Mouse (Mus musculus) heart, embryonic 16.5 days (tissue): ENCODE data around the gene Spats1. TPM values are rescaled to one million over a fixed set of nuclear protein-coding genes. Genes with fewer than 3 reads are reported as not detected.

Source experiments
- polyA plus RNA-seq: library from polyadenylated mRNA; unstranded; fragments of >200 nt; fragmentation: Nextera tagmentation; extraction: Ambion mirVana; gene quantifications from 2 replicates; pipeline ENCODE4 v1.2.1, GENCODE M21; 2015

Gene Spats1
- polyA plus RNA-seq, 1 experiment from 2014 or later, result 1.2 TPM

Other genes with a start within 250 kb of the Spats1 start
- gene Cdc5l, start 41.7 kb downstream of the Spats1 start, polyA plus RNA-seq, result 46.2 and 49.5 TPM in 2 replicates
- gene Aars2, start 31.4 kb upstream of the Spats1 start, polyA plus RNA-seq, result 25.0 and 25.4 TPM in 2 replicates
- gene Tcte1, start 48.0 kb upstream of the Spats1 start, polyA plus RNA-seq, result 0.49 and 0.63 TPM in 2 replicates
- 1.2 and 1.9 TPM in 2 replicates for gene Tmem151b, start 74.3 kb upstream of the Spats1 start, polyA plus RNA-seq
- 5.3 and 10.9 TPM in 2 replicates for gene Nfkbie, start 80.3 kb upstream of the Spats1 start, polyA plus RNA-seq
- gene Slc35b2, start 88.5 kb upstream of the Spats1 start, polyA plus RNA-seq, result 89.4 and 89.9 TPM in 2 replicates
- 1,191 and 1,235 TPM in 2 replicates for gene Hsp90ab1, start 97.9 kb upstream of the Spats1 start, polyA plus RNA-seq
- 110 and 137 TPM in 2 replicates for gene Slc29a1, start 124.2 kb upstream of the Spats1 start, polyA plus RNA-seq
- 0.25 and 0.49 TPM in 2 replicates for gene Mymx, start 126.7 kb upstream of the Spats1 start, polyA plus RNA-seq
- 0.34 and 0.84 TPM in 2 replicates for gene Capn11, start 183.9 kb upstream of the Spats1 start, polyA plus RNA-seq
- 137 and 143 TPM in 2 replicates for gene Mrpl14, start 210.9 kb upstream of the Spats1 start, polyA plus RNA-seq
- 40.4 and 47.6 TPM in 2 replicates for gene Tmem63b, start 211.5 kb upstream of the Spats1 start, polyA plus RNA-seq